Mouse (Mus musculus) kidney, postnatal 0 days (tissue): ENCODE measurements around the gene P4ha3. TPM values are rescaled to one million over a fixed set of nuclear protein-coding genes. Genes with fewer than 3 reads are reported as not detected.
A peak's percentile ranks its signal among the peaks of the same experiment; 100 is the strongest.

Experiments used
- ATAC-seq: fragments of 200-750 bp; cut with Nextera tagmentation; replicated peaks from 2 replicates; pipeline ENCODE4 v1.8.0; 2017; ENCODE audit warnings: low read depth, moderate number of reproducible peaks, moderate TSS enrichment, moderate library complexity; ENCODE audit not compliant: low FRiP score
- DNase-seq: peaks from one replicate; pipeline ENCODE4 v3.0.0-alpha.2; 2016; ENCODE audit warnings: low spot score
- H3K27ac ChIP-seq: fragments of 300-500 bp; sonication (generic); 2 replicates; pipeline ENCODE4 v1.5.1; 2014; ENCODE audit warnings: mild to moderate bottlenecking
- H3K27me3 ChIP-seq: fragments of 300-500 bp; sonication (generic); 2 replicates; pipeline ENCODE4 v1.6.1; 2014; ENCODE audit warnings: low read length, mixed read lengths; ENCODE audit not compliant: insufficient read depth
- H3K36me3 ChIP-seq: fragments of 300-500 bp; sonication (generic); 2 replicates; pipeline ENCODE4 v1.6.1; 2014; ENCODE audit warnings: low read length, mixed read lengths; ENCODE audit not compliant: insufficient read depth
- H3K4me1 ChIP-seq: fragments of 300-500 bp; sonication (generic); replicated peaks from 2 replicates; pipeline ENCODE4 v1.6.1; 2014; ENCODE audit warnings: antibody characterized with exemption, low read length, mixed read lengths; ENCODE audit not compliant: insufficient read depth
- H3K4me2 ChIP-seq: fragments of 300-500 bp; sonication (generic); 2 replicates; pipeline ENCODE4 v1.6.1; 2014; ENCODE audit warnings: mild to moderate bottlenecking, low read length, moderate library complexity, mixed read lengths
- H3K4me3 ChIP-seq: fragments of 300-500 bp; sonication (generic); replicated peaks from 2 replicates; pipeline ENCODE4 v1.5.1; 2014; ENCODE audit warnings: low read depth, low read length
- H3K9ac ChIP-seq: fragments of 300-500 bp; sonication (generic); 2 replicates; pipeline ENCODE4 v1.6.1; 2014; ENCODE audit warnings: low read depth, low read length
- H3K9me3 ChIP-seq: fragments of 300-500 bp; sonication (generic); replicated peaks from 2 replicates; pipeline ENCODE4 v1.6.1; 2016; ENCODE audit warnings: low read length, inconsistent platforms, mixed read lengths
- CTCF ChIP-seq: IDR thresholded peaks from 2 replicates; pipeline ENCODE4 v1.5.1; 2016; ENCODE audit warnings: antibody characterized with exemption, low read depth, mild to moderate bottlenecking, moderate library complexity
- WGBS: fragments of 180-500 bp; shearing (Covaris S2); extraction: QIAGEN DNeasy Blood & Tissue Kit; methylation state at CpG from one replicate; pipeline ENCODE4 v1.1.7; 2014; 5-methylcytosine and 5-hydroxymethylcytosine counted together
- polyA plus RNA-seq: library from polyadenylated mRNA; unstranded; fragments of >200 nt; fragmentation: Nextera tagmentation; extraction: Ambion mirVana; gene quantifications from 2 replicates; pipeline ENCODE4 v1.2.1, GENCODE M21; 2015

The P4ha3 gene
- polyA plus RNA-seq, 1 experiment from 2014 or later, result 2.7 TPM

GRCm38 (mm10) chr7:100309679-100310078, 24.4 kb downstream of the P4ha3 start:
- WGBS, result 66% methylated on average over 6 of the region's 6 CpGs
- DNase-seq (no peak), ATAC-seq (no peak)
- H3K27me3 ChIP-seq, result no peaks in the 10 kb centered on the region
- no peaks in the 10 kb centered on the region for H3K9me3 ChIP-seq
- H3K27ac ChIP-seq, result no peak overlapping the region
- no peak overlapping the region for H3K4me2 ChIP-seq
- no peak overlapping the region for H3K9ac ChIP-seq
- no peak overlapping the region for H3K4me3 ChIP-seq
- no peaks in the 10 kb centered on the region for H3K36me3 ChIP-seq
- H3K4me1 ChIP-seq, result no peaks in the 10 kb centered on the region
- TF ChIP-seq CTCF, result no peak

- H3K27me3 ChIP-seq, result no peaks in the 10 kb centered on the region
- H3K4me3 ChIP-seq, result no peak overlapping the region
- no peaks in the 10 kb centered on the region for H3K9me3 ChIP-seq
- DNase-seq (no peak), ATAC-seq (no peak)
- no peak overlapping the region for H3K4me2 ChIP-seq
- H3K9ac ChIP-seq, result no peak overlapping the region
- 83% methylated on average over 12 of the region's 12 CpGs for WGBS
- H3K36me3 ChIP-seq, result no peaks in the 10 kb centered on the region
- no peak for TF ChIP-seq CTCF
- H3K27ac ChIP-seq, result no peak overlapping the region
- H3K4me1 ChIP-seq, result no peaks in the 10 kb centered on the region
Measured at GRCm38 (mm10) chr7:100310290-100310689, 25.0 kb downstream of the P4ha3 start.

GRCm38 (mm10) chr7:100312716-100313115, 27.4 kb downstream of the P4ha3 start:
- 73% methylated on average over 4 of the region's 4 CpGs for WGBS

GRCm38 (mm10) chr7:100316924-100317323, 31.6 kb downstream of the P4ha3 start:
- no peak for ATAC-seq

More at GRCm38 (mm10) chr7:100312716-100313115, 27.4 kb downstream of the P4ha3 start:
- ATAC-seq, result no peak
- H3K4me3 ChIP-seq, result no peak overlapping the region
- no peak for DNase-seq
- H3K9ac ChIP-seq, result no peak overlapping the region
- no peaks in the 10 kb centered on the region for H3K27me3 ChIP-seq
- no peaks in the 10 kb centered on the region for H3K36me3 ChIP-seq
- H3K9me3 ChIP-seq, result no peaks in the 10 kb centered on the region
- no peak for TF ChIP-seq CTCF
- H3K4me2 ChIP-seq, result no peak overlapping the region
- no peak overlapping the region for H3K27ac ChIP-seq
- no peaks in the 10 kb centered on the region for H3K4me1 ChIP-seq

GRCm38 (mm10) chr7:100317534-100317933, 32.2 kb downstream of the P4ha3 start:
- no peak overlapping the region for H3K9ac ChIP-seq
- no peaks in the 10 kb centered on the region for H3K4me1 ChIP-seq
- H3K4me3 ChIP-seq, result no peak overlapping the region
- no peaks in the 10 kb centered on the region for H3K9me3 ChIP-seq
- no peak for DNase-seq
- 96% methylated on average over 5 of the region's 5 CpGs for WGBS
- no peak for ATAC-seq
- H3K27me3 ChIP-seq, result no peaks in the 10 kb centered on the region
- no peaks in the 10 kb centered on the region for H3K36me3 ChIP-seq
- H3K4me2 ChIP-seq, result no peak overlapping the region
- no peak for TF ChIP-seq CTCF
- H3K27ac ChIP-seq, result no peak overlapping the region

More at GRCm38 (mm10) chr7:100316924-100317323, 31.6 kb downstream of the P4ha3 start:
- Histone ChIP-seq H3K4me1 (no peaks in the 10 kb centered on the region), H3K27ac (no peak overlapping the region), H3K27me3 (no peaks in the 10 kb centered on the region), H3K4me2 (no peak overlapping the region), H3K4me3 (no peak overlapping the region), H3K36me3 (no peaks in the 10 kb centered on the region), H3K9ac (no peak overlapping the region), H3K9me3 (no peaks in the 10 kb centered on the region)
- DNase-seq, result no peak
- WGBS, result 89% methylated on average over 8 of the region's 8 CpGs
- no peak for TF ChIP-seq CTCF

GRCm38 (mm10) chr7:100323721-100324120, 38.4 kb downstream of the P4ha3 start:
- H3K36me3 ChIP-seq, result 0 out of 2 replicates have a peak, but pooled peaks cover 11% of the 10 kb centered on the region
- H3K4me1 ChIP-seq, result no peaks in the 10 kb centered on the region
- WGBS, result 79% methylated on average over 3 of the region's 3 CpGs
- no peaks in the 10 kb centered on the region for H3K27me3 ChIP-seq
- no peaks in the 10 kb centered on the region for H3K9me3 ChIP-seq
- no peak overlapping the region for H3K4me3 ChIP-seq
- H3K4me2 ChIP-seq, result no peak overlapping the region
- no peak for TF ChIP-seq CTCF
- H3K27ac ChIP-seq, result no peak overlapping the region
- DNase-seq (no peak), ATAC-seq (no peak)
- no peak overlapping the region for H3K9ac ChIP-seq

GRCm38 (mm10) chr7:100325482-100325881, 40.2 kb downstream of the P4ha3 start:
- Histone ChIP-seq H3K36me3 (0 out of 2 replicates have a peak, but pooled peaks cover 17% of the 10 kb centered on the region), H3K4me2 (no peak overlapping the region), H3K27me3 (no peaks in the 10 kb centered on the region), H3K9ac (no peak overlapping the region), H3K9me3 (no peaks in the 10 kb centered on the region), H3K4me3 (no peak overlapping the region), H3K27ac (no peak overlapping the region), H3K4me1 (no peaks in the 10 kb centered on the region)
- DNase-seq, result peak; percentile 46
- no peak for ATAC-seq
- peak; percentile 78 for TF ChIP-seq CTCF
- 64% methylated on average over 6 of the region's 6 CpGs for WGBS
